Mouse (Mus musculus) thymus, adult 2 months (tissue): Measurements from ENCODE around the gene Rgs12. TPM values are rescaled to one million over a fixed set of nuclear protein-coding genes. Genes with fewer than 3 reads are reported as not detected.

Experiments used
- DNase-seq: peaks from one replicate; pipeline ENCODE4 v3.0.0; 2021
- H3K27ac ChIP-seq: fragments of 200-500 bp; 2 replicates; pipeline ENCODE4 v1.5.1; 2012; ENCODE audit warnings: low read length, control low read depth; ENCODE audit not compliant: control insufficient read depth, insufficient read depth
- H3K27me3 ChIP-seq: fragments of 200-500 bp; 2 replicates; pipeline ENCODE4 v1.6.1; 2012; ENCODE audit warnings: mild to moderate bottlenecking, low read length, moderate library complexity, mixed read lengths; ENCODE audit not compliant: control insufficient read depth, insufficient read depth
- H3K36me3 ChIP-seq: fragments of 200-500 bp; 2 replicates; pipeline ENCODE4 v1.6.1; 2012; ENCODE audit warnings: mild to moderate bottlenecking, low read length, moderate library complexity; ENCODE audit not compliant: control insufficient read depth, insufficient read depth
- H3K4me1 ChIP-seq: fragments of 200-500 bp; replicated peaks from 2 replicates; pipeline ENCODE4 v1.6.1; 2012; ENCODE audit warnings: low read length; ENCODE audit not compliant: control insufficient read depth, insufficient read depth
- H3K4me3 ChIP-seq: fragments of 200-500 bp; 2 replicates; pipeline ENCODE4 v1.5.1; 2012; ENCODE audit warnings: mild to moderate bottlenecking, low read length, control low read depth, moderate library complexity; ENCODE audit not compliant: control insufficient read depth, insufficient read depth
- CTCF ChIP-seq: fragments of 200-500 bp; IDR thresholded peaks from 2 replicates; pipeline ENCODE4 v1.5.1; 2012; ENCODE audit warnings: mild to moderate bottlenecking, control low read depth, low read length, moderate library complexity, borderline replicate concordance; ENCODE audit not compliant: control insufficient read depth, poor library complexity, insufficient read depth; ENCODE audit errors: extremely low read depth
- POLR2A ChIP-seq: fragments of 200-500 bp; IDR thresholded peaks from 2 replicates; pipeline ENCODE4 v1.6.1; 2012; ENCODE audit warnings: mild to moderate bottlenecking, low read length, control low read depth, moderate library complexity; ENCODE audit not compliant: control insufficient read depth, poor library complexity, insufficient read depth; ENCODE audit errors: extremely low read depth
- WGBS: fragments of 180-500 bp; shearing (Covaris S2); methylation state at CpG from one replicate; pipeline ENCODE4 v1.1.7; 2018; 5-methylcytosine and 5-hydroxymethylcytosine counted together
- polyA plus RNA-seq: library from polyadenylated mRNA; depleted of rRNA; stranded (reverse); fragments of >200 nt; gene quantifications from 2 replicates; pipeline ENCODE4 v1.2.3, GENCODE M21; 2012

Gene Rgs12
- polyA plus RNA-seq, 1 experiment, result 51.7 TPM

DNA sequence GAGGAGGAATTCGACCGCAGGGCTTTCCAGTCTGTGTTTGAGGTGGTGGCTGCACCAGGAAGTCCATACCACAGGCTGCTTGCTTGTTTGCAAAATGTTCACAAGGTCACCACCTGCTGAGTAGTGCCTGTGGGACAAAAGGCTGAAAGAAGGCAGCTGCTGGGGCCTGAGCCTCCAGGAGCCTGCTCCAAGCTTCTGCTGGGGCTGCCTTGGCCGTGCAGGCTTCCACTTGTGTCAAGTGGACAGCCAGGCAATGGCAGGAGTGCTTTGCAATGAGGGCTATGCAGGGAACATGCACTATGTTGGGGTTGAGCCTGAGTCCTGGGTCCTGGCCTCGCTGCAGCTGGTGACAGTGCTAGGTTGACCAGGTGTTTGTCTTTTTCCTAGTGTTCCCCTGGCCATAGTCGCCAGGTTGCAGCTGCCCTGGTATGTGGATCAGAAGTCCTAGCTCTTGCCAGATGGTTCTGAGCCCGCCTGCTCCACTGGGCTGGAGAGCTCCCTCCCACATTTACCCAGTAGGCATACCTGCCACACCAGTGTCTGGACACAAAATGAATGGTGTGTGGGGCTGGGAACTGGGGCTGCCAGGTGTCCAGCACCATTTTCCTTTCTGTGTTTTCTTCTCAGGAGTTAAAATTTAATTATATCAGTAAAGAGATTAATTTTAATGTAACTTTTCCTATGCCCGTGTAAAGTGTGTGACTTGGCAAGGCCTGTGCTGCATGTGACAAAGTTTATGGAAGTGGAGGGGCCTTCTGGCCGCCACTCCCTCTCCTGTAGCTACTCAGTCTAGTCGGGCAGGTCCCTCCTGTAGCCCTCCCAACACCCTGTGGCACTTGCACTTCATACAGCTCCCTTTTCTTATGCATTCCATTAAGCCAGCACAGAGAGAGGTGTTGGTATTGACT lies 40.3 kb upstream of the Rgs12 start:
- Histone ChIP-seq H3K4me1 (peaks cover 28% of the 10 kb centered on the region), H3K27me3 (no peaks in the 10 kb centered on the region), H3K36me3 (no peaks in the 10 kb centered on the region), H3K4me3 (no peak overlapping the region), H3K27ac (peak overlapping the region; percentile 44)
- peak; percentile 59 for DNase-seq
- TF ChIP-seq POLR2A, result no peak
- TF ChIP-seq CTCF, result no peak
- 42% methylated on average over 9 of the region's 9 CpGs for WGBS

DNA sequence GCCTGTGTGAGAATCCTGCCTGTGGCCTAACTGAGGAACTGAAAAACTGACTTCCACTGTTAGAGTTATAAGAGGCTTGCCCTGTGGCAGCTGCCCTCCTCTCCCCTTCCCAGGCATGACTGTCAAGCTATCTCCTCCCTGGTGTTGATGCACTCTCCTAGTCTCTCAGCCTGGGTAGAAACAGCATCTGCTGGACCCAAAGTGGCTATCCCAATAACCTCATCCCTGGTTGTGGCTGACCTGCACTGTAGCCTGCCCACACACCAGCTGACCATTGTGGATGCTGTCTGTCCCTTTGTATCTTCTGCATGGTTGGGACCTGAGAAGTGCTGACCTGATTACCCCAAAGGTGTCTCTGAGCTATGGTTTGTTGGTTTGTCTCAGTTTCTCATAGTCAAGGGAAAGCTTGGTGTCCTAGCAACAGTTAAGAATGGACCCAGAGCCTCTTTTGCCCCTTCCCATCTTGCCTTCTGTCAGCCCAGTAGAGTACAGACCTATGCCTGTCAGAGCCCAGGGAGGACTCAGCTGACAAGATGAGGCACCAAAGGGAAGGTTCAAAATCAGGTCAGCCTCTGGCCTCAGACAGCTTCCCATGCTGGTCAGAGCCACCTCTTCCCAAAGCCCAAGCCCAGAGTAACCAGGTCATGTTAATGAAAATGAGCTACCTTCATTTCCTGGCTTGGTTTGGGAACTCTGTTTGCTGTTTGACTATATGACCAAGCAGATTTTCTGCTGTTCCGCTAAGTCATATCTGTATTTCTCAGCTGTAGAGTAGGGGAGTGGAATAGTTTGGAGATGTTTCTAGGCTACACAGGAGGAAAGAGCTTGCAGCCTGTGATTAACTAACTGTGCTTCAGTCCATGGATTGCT lies 39.4 kb upstream of the Rgs12 start:
- no peak for DNase-seq
- Histone ChIP-seq H3K4me1 (peaks cover 28% of the 10 kb centered on the region), H3K27ac (no peak overlapping the region), H3K4me3 (no peak overlapping the region), H3K27me3 (no peaks in the 10 kb centered on the region), H3K36me3 (no peaks in the 10 kb centered on the region)
- 100% methylated on average over 1 of the region's 1 CpGs for WGBS
- TF ChIP-seq CTCF, result no peak
- no peak for TF ChIP-seq POLR2A

DNA sequence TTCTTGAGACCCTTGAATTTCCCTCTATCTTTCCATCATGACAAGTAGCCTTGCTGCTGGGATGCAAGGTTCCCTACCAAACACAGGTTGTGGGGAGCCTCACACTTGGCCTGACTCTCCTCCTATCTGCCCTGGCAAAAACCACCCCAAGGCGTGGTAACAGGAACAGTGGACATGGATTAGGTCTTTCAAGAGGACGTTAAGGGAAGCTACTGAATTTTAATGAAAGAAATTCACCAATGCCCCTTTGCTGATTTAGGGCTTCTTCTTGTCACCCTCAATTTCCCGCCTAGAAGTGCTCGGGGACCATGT lies 38.8 kb upstream of the Rgs12 start:
- Histone ChIP-seq H3K27me3 (no peaks in the 10 kb centered on the region), H3K27ac (no peak overlapping the region), H3K36me3 (no peaks in the 10 kb centered on the region), H3K4me1 (peaks cover 28% of the 10 kb centered on the region), H3K4me3 (no peak overlapping the region)
- DNase-seq, result no peak
- WGBS, result 95% methylated on average over 4 of the region's 4 CpGs
- TF ChIP-seq CTCF, result no peak
- no peak for TF ChIP-seq POLR2A

DNA sequence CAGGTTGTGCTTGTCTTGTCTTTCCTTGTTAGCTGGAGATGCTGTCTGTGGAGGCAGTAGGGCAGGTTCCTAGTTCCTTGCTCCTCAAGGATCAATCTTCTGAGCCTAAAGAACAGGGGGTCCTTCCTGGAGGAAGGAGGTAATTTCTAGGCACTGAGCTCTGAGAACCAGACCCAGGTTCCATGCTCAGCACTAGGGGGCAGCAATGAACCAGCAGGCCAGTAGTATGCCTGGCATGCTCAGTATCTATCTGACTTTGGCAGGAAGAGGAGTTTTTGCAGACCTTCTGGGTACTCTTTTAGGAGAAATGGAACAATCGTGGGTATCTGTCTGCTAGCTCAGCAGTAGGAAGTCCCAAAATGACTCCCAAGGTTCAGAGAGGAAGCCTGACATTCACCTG lies 33.4 kb upstream of the Rgs12 start:
- Histone ChIP-seq H3K4me1 (no peaks in the 10 kb centered on the region), H3K27ac (no peak overlapping the region), H3K27me3 (no peaks in the 10 kb centered on the region), H3K4me3 (no peak overlapping the region), H3K36me3 (no peaks in the 10 kb centered on the region)
- DNase-seq, result peak; percentile 78
- TF ChIP-seq CTCF (no peak), POLR2A (no peak)
- WGBS, result 6% methylated on average over 1 of the region's 1 CpGs

DNA sequence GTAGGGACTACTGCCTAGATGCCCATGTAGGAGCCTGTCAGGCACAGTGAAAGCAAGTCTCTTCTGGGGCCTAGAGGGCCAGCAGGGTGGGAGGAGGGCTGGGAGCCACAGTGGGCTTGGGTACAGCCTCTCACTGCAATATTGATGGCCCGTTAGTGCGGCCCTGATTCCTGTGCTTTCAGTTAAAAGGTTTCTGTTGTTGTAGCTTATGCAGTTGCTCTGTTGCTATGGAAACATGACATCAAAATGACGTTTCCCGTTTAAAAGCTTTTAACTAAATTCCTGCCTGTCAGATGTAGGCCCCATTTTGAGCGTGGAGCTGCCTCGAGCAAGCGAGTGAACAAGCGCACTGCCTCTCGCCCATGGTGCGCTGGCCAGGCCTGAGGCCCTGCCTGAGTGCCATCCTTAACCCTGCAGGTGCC lies 32.0 kb upstream of the Rgs12 start:
- Histone ChIP-seq H3K4me1 (no peaks in the 10 kb centered on the region), H3K36me3 (no peaks in the 10 kb centered on the region), H3K27me3 (no peaks in the 10 kb centered on the region), H3K4me3 (no peak overlapping the region), H3K27ac (no peak overlapping the region)
- DNase-seq, result no peak
- WGBS, result 92% methylated on average over 10 of the region's 10 CpGs
- TF ChIP-seq CTCF (no peak), POLR2A (no peak)

DNA sequence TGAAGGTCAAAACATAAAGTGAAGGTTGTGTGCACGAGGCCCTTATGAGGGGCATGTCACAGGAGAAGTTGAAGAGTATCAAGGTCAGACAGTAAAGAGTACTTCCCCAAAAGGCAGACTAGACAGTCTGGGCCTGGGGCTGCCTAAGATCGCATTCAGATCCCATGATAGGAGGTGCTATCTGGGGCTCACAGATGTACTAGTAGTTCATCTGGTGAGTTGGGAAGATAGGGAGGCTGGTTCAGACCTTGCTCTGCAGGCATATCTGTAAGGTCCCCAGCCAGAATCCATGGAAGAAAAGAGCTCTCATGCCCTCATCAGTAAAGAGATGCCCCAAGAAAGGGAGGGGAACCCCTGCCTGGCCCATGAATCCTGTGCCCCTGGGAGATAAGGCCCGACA lies 30.5 kb upstream of the Rgs12 start:
- H3K36me3 ChIP-seq, result no peaks in the 10 kb centered on the region
- no peak overlapping the region for H3K4me3 ChIP-seq
- no peaks in the 10 kb centered on the region for H3K4me1 ChIP-seq
- no peaks in the 10 kb centered on the region for H3K27me3 ChIP-seq
- DNase-seq, result no peak
- 91% methylated on average over 3 of the region's 3 CpGs for WGBS
- TF ChIP-seq POLR2A, result no peak
- no peak for TF ChIP-seq CTCF
- no peak overlapping the region for H3K27ac ChIP-seq
